Mouse (Mus musculus): ENCODE data around the gene Dnah2.
"Not testable (repeated sequence)": the region's sequence is repeated elsewhere in the genome, so short reads cannot be mapped to it uniquely, and the experiment has no call there.

The Dnah2 gene

DNA sequence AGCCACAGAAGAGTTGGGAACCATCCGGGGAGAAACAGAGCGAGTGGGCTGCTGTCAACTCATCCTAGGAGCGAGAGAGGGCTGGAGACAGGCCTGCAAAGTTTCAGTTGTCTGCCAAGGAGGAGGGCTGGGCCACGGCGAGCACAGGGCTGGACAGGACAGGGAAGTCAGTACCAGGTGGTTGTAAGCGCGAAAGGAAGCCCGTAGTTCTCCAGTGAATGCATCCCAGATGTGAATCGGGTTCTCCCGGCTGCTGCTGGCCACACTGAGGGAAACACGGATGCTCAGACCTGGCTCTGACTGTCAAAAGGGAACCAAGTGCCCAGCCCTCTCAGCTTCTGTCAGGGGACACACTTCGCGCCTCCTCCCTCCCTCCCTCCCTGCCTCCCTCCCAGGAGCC, 14.5 kb upstream of the Dnah2 start:
- no peak for DNase-seq (ENCODE audit: low read depth)

- no peak for DNase-seq (ENCODE audit: low read depth)
Measured at GRCm38 (mm10) chr11:69560896-69561854, 12.3 kb upstream of the Dnah2 start.

GRCm38 (mm10) chr11:69559851-69560765, 11.2 kb upstream of the Dnah2 start, which contains the start of gene Efnb3:
Gene Efnb3, minus strand, starts transcription at chr11:69560205.
- no peak for DNase-seq (ENCODE audit: low read depth)

- DNase-seq (ENCODE audit: low read depth), result no peak
Measured at GRCm38 (mm10) chr11:69559183-69559582, 10.3 kb upstream of the Dnah2 start.

DNA sequence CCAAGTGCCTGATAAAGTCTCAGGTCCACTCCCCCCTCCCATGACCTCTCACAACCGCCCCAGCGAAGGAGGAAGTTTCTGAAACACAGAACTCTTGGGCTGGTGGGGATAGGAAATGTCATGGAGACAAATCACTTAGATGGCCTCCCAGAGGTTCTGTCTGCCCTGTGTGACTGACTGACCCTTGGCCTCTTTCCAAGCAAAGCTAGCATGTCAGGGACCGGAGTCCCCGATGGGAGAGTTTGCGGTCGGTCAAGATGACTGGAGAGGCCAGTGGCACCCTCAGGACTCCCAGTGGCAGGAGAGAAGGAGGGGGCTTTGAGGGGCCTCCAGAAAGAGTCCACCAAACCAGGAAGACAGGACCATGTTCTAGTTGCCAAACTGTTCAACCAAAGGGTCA, 9.8 kb upstream of the Dnah2 start:
- DNase-seq (ENCODE audit: low read depth), result no peak

GRCm38 (mm10) chr11:69557381-69557958, 8.6 kb upstream of the Dnah2 start:
- no peak for DNase-seq (ENCODE audit: low read depth)

DNA sequence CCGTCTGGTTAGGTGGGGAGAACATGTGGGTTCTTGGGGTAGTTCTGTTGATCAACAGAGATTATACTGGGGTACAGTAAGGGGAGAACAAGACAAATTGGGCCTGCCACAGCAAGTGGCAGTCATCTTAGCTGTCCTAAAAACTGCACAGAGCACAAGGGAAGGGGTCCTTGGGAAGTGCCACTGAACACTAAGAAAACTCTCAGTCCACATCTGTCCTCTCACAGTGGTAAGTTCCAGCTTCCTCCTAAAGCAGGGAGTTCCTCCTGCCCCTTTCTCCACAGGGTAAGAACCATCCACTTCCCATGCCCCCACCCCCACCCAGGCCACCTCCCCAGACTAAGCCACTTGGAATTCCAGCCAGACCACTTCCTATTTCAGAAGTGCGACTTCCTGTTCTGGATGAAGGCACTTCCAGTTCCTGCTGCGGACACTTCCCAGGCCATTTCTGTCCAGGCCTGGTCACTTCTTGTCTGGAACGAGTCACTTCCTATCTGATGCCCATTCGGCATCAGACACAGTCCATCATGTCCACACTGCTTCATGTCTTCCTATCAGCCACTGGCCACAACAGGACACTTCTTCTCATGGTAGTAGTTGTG, 5.7 kb upstream of the Dnah2 start:
- no peak for DNase-seq (ENCODE audit: low read depth)

DNA sequence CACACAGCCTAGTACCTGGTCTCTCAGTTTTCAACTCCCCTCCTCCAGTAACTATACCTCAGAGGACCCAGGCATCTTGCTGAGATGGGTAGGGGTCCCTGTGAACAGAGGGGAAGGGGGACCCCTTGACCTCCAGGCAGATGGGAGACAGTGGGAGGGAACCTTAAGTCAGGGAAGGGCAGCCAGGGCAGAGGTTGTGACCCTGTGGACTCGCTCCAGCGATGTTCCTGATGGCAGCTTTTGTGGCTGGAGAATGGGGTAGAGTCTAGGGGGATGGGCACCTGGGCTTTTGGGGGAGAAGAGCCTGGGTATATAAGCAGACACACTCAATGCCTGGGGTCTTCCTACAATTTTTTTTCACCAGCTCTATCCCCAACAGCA, 4.4 kb upstream of the Dnah2 start:
- DNase-seq (ENCODE audit: low read depth), result no peak

- DNase-seq (ENCODE audit: low read depth), result no peak
Measured at GRCm38 (mm10) chr11:69552622-69553340, 3.9 kb upstream of the Dnah2 start.

GRCm38 (mm10) chr11:69551310-69551709, 2.4 kb upstream of the Dnah2 start:
- DNase-seq (ENCODE audit: low read depth), result no peak

DNA sequence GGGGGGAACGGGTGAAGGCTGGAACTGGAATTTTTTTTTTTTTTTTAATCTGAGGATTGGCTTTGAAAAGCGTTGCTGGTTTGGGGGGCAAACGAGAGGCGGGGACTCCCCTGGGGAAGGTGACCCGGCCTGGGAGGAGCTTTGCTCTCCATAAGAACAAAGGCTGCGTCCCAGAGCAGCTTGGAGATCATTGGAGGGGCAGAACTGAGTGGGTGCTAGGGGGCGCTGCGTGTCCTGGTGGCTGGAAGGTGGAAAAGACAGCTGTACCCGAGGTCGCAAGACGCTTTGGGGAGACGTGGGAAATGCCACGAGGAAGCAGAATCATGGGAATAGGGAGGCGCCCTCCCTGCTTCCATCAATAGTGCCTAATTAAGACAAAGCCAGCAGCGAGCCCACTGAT, 1.8 kb downstream of the Dnah2 start:
- DNase-seq (ENCODE audit: low read depth), result peak; percentile 60

DNA sequence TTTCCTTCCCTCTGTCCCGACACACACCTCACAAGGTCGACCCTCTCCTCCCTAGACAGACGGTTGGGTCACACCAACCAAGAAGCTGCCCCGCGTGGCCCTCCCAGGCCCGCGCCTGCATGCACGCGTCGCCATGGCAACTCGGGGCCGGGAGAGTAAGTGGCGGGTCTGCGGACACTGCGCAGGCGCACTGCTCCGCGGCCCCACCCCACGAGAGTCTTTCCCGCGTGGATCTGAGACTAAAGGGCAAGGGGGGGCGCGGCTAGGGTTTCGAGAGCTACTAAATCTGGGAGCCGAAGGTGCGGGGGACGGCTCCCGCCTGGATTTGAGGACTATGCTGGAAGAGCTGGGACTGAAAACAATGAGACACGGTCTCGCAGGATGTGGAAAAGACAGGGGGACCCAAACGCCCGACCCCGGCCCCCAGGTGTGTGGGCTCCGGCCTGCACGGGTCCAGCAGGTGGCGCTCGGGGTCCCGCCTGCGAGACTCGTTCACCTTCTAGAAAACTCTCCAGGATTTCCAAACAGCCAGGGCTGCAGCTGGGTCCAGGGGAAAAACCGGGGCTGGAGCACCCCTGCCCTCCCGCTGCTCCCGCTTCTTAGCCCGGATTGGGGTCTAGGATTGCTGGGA, 2.4 kb downstream of the Dnah2 start:
- DNase-seq (ENCODE audit: low read depth), result peak; percentile 75

GRCm38 (mm10) chr11:69545957-69546356, 3.0 kb downstream of the Dnah2 start:
- DNase-seq (ENCODE audit: low read depth), result peak; percentile 18

DNA sequence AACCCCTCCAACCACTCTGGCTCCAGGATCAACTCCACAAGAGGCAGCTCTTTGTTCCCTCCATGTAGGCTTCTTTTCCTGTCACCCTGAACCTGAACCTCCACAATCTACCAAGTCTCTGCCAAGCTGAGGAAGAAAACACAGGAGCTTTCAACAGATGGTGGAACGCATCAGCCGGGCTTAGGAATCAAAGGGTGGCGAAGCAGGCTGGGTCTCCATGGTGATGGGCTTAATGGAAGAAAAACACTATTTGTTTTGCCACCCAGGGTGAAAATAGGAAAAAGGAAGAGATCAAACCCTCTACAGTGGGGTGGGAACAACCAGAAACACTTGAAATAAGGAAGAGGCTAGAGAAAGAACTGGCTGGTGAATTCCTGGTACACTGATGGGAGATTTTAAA, 5.3 kb downstream of the Dnah2 start:
- no peak for DNase-seq (ENCODE audit: low read depth)

GRCm38 (mm10) chr11:69541741-69542140, 7.2 kb downstream of the Dnah2 start:
- not testable (repeated sequence) for DNase-seq (ENCODE audit: low read depth)

- no peak for DNase-seq (ENCODE audit: low read depth)
Measured at GRCm38 (mm10) chr11:69540700-69541099, 8.2 kb downstream of the Dnah2 start.

- no peak for DNase-seq (ENCODE audit: low read depth)
Measured at GRCm38 (mm10) chr11:69534990-69535389, 13.9 kb downstream of the Dnah2 start.

GRCm38 (mm10) chr11:69532480-69533150, 16.3 kb downstream of the Dnah2 start:
- no peak for DNase-seq (ENCODE audit: low read depth)

DNA sequence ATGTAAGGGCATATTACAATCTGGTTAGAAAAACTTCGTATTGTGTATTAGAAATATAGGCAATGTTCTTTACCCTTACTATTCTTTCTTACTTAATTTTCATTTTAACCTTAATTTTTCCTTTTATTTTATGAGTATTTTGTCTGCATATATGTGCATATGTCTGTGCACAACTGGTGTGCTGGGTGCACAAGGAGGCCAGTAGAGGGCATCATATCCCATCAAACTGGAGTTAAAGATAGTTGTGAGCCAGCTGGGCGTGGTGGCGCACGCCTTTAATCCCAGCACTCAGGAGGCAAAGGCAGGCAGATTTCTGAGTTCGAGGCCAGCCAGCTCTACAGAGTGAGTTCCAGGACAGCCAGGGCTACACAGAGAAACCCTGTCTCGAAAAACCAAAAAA, 18.2 kb downstream of the Dnah2 start:
- DNase-seq (ENCODE audit: low read depth), result not testable (repeated sequence)

- DNase-seq (ENCODE audit: low read depth), result not testable (repeated sequence)
Measured at GRCm38 (mm10) chr11:69530281-69530680, 18.6 kb downstream of the Dnah2 start.
